Mouse (Mus musculus) retina, embryonic 14.5 days (tissue): ENCODE measurements around the gene Fhit.

ENCODE experiments used
- DNase-seq: peaks from one replicate; pipeline ENCODE4 v3.0.0-alpha.2; 2015; ENCODE audit warnings: low spot score

Gene Fhit

DNA sequence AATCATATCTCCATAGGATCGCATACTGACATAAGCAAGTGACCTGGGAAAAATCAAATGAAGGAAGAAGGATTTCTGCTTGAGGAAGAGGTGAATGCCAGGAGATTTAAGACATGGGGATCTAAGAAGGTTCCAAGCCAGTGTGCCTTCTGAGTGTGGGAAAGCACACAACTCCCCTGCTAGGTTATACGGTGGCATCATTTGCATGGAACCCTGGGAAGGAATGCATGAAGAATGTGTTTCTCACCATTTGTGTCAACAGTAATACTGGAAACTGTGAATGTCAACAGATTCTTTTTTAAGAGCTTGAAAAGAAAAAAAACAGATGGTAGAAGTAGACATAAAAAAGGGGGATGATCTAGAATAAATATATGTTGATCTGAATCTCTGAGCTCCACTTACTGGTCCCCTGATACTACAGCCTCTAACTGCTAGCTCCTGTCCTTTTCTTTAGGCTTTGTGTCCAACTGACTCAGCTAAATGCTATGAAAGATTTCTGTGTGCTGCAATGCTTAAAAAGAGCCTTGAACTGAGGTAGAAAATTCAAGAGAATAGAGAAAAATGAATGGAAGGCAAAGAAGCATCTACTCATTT lies 1473.1 kb downstream of the Fhit start:
- no peak for DNase-seq

- DNase-seq = no peak
Observed at GRCm38 (mm10) chr14:9684362-9684761, 1477.5 kb downstream of the Fhit start.

GRCm38 (mm10) chr14:9672728-9673127 lies 1489.1 kb downstream of the Fhit start:
- DNase-seq = no peak

- no peak for DNase-seq
Observed at GRCm38 (mm10) chr14:9671776-9672175, 1490.1 kb downstream of the Fhit start.

GRCm38 (mm10) chr14:9669766-9670165 lies 1492.1 kb downstream of the Fhit start:
- DNase-seq = no peak

DNA sequence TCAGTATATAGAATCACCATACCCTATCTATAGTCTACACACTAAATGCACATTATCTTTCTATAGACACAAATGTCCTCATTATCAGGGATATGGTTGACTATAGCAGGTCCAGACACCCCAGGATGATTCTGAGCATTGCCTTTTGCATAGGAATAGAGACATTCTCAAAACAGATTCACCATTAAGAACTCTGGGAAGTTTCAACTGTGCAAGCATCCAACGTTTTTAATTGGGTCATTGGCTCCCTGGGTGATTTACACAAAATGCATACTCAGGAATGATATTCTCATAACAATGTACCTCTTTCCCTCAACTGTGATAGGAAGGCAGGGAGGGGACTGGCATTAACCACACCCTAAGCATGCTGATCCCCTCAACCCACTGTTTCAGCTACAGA lies 1503.4 kb downstream of the Fhit start:
- DNase-seq = no peak

DNA sequence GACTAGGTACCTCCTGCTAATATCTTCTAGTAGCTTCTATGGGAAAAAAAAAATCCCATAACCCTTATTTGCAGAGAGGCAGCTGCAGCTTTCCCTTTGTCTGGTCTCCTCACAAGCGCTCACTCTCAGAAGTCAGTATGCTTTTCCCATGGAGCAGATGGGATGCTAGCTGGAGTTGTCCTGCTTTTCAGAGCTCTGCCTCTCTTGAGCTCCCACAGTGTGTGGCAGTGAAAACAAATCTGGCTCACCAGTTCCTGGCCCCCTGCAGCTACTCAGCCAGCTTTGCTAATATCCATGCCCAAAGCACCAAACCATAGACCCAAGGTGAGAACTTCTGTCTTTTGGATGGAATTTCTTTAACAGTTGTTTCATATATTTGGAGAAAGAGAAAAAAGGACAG lies 1510.4 kb downstream of the Fhit start:
- DNase-seq = no peak

GRCm38 (mm10) chr14:9648416-9648815 lies 1513.4 kb downstream of the Fhit start:
- no peak for DNase-seq

GRCm38 (mm10) chr14:9646233-9646632 lies 1515.6 kb downstream of the Fhit start:
- DNase-seq = no peak

DNA sequence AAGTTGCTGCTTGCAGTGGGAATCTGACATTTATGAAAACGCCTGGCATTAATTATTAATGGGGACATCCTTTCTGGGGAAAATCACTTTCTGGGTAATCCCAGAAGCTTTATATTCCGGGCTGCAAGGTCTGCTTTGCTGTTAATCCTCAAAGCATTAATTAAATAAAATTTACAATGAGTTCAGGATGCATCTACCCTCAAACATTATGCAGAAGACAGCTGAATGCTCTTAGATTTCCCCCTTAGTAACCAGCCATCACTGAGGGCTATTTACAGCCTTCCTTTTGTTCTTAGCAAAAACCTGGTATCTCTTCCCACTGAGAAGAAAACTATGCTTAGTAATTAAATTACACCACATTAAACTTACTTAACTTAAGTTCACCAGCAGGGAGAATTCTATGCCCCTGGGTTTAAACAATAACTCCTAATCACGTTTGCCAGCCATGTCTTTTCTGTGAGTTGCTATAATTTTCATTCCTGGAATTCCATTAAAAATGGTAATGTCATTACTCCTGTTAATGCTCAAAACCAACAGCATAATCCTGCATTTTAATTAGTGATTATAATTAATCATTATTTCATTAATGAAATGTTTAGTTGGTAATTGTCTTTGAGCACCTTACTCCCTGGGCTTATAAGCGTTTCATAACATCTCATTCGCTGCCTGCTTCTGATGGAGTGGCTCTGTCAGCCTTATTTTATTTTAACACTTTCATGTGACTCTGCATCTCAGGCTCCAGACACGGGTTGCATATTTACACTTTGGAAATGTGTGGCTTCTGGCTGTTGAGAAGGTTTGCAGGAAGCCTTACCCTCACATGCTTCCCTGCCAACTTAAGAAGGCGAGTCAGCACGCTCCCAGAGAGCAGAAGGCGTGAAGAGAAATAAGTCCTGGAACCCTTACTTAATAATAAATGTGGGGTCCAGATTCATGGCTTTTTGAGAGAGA lies 1517.3 kb downstream of the Fhit start:
- DNase-seq = peak; percentile 30

GRCm38 (mm10) chr14:9643700-9644099 lies 1518.1 kb downstream of the Fhit start:
- peak; percentile 27 for DNase-seq

- DNase-seq = no peak
Observed at GRCm38 (mm10) chr14:9642628-9643027, 1519.2 kb downstream of the Fhit start.

GRCm38 (mm10) chr14:9642068-9642467 lies 1519.8 kb downstream of the Fhit start:
- DNase-seq = no peak

DNA sequence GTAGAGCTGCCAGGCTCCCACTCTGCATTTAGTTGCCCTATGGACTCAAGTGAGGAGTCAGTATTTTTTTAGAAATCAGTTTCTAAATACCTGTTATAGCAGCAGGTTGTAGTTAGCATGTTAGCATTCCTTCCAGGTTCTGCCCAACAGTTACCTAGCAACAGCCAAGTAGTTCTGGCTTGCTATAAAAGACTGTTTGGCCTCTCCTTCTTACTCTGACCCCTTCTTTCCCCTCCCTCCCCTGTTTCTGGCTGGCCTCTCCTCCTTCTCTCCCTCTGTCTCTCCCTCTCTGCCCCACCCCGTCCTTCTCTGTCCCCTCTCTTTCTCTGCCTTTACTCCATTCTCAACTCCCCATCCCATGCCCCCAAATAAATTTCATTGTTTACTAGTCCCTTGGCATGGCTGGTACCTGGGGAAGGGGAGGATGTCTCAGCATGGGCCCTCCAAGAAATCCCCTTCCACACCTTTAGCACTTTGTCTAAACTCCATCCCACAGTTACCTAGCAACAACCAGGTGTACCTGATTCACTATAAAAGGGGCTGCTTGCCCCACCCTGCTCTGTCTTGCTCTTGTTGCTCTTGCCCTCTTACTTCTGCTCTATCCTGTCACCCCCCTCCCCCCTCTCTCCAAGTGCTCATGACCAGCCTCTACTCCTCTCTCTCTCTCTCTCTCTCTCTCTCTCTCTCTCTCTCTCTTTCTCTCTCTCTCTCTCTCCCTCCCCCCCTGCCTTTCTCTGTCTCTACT lies 1527.4 kb downstream of the Fhit start:
- no peak for DNase-seq

GRCm38 (mm10) chr14:9632537-9632936 lies 1529.3 kb downstream of the Fhit start:
- no peak for DNase-seq

DNA sequence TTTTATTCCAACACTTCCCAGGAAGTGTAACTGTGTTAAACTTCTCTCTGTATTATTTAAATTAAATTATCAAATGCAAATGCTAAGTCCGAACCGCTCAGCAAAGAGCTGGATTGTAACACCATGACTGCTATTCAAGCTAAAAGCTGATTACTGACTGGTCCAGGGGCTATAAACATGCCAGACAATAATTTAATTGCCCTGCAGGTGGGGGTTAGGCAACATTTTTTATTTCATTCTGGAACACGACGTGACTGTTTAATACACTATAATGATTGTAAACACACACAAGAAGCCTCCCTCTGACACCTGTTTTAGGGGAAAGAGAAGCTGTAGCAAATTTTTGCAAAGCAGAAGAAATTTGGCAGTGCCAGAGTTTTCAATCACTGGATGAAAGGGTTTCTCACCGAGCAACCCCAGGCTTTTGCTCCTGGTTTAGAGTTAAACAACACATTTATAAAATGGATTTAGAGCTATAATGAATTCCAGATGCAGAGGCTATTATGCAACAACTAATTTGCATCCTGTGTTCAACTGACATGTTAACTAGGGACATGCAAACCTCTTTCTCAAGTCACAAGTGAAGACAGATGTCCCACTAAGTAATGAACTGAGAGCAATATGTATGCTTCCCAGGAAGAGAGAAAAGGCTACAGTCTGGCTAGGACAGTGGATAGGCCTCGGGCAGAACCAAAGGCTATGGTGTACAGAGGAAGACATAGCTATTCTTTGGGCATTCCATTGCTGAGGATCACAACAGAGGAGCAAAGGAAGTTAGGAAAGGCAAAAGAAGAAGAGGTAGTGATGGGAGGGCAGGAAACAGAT lies 1538.4 kb downstream of the Fhit start:
- no peak for DNase-seq

DNA sequence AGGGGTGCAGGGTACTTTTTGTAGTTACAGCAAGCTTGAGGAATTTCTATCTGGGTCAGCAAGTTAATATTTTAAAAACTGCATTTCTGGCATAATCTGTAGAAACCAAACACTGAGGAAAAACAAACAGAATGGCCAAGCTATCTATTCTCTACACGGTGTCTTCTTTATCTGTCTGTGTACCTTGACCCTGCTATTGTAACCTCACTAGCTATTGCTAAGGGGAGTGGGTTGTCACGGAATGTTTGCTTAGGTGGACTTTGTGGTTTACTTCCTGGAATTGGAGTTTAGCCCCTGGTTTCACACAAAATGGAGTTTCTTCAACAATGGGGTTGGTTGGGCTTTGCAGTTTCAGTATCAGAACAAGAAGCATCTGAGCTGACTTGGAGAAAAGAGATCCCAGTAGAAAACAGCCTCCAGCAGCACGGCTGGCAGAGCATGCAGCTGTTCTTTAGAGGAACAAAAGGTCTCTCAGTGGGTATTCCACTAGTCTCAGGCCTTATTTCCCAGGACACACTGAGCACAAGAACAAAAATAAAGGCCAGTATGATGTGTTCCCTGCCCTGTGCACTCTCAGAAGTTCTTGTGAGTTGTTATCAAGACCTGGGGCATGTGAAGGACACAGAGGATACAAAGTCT lies 1540.8 kb downstream of the Fhit start:
- peak; percentile 43 for DNase-seq

DNA sequence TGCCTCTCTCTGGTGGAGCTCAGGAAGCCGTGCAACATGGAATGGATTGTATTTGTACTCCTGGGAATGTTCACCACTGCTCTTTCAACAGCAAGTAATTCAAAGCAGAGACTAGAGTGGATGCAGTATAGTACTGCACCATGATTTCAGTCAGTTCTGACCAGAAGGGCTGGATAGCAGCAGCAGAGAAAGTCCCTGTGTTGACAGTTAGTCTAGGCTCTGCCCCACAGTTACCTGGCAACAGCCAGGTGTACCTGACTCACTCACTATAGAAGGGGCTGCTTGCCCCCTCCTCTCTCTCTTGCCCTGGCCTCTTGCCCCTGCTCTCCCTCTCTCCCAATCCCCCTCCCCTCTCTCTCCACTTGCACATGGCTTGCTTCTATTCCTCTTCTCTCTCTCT lies 1542.0 kb downstream of the Fhit start:
- DNase-seq = no peak

DNA sequence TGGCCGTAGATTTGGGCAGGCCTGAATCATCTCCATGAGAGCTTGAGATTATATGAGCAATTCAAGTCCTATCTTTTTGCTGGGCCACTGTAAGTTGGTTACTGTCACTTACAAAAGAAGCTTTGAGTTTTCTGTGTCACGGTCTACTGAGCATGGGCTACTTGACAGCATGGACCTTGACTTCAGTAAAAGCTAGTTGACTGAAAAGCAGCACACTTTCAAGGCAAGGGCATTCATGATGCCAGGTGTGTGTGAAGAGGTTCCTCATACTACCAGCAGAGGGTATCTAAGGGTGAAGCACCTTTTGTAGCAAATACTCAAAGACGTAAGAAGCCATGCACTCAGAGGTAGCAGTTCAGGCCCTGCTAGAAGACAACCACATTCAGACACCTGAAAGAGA lies 1548.7 kb downstream of the Fhit start:
- DNase-seq = no peak

- no peak for DNase-seq
Observed at GRCm38 (mm10) chr14:9609120-9609519, 1552.7 kb downstream of the Fhit start.

DNA sequence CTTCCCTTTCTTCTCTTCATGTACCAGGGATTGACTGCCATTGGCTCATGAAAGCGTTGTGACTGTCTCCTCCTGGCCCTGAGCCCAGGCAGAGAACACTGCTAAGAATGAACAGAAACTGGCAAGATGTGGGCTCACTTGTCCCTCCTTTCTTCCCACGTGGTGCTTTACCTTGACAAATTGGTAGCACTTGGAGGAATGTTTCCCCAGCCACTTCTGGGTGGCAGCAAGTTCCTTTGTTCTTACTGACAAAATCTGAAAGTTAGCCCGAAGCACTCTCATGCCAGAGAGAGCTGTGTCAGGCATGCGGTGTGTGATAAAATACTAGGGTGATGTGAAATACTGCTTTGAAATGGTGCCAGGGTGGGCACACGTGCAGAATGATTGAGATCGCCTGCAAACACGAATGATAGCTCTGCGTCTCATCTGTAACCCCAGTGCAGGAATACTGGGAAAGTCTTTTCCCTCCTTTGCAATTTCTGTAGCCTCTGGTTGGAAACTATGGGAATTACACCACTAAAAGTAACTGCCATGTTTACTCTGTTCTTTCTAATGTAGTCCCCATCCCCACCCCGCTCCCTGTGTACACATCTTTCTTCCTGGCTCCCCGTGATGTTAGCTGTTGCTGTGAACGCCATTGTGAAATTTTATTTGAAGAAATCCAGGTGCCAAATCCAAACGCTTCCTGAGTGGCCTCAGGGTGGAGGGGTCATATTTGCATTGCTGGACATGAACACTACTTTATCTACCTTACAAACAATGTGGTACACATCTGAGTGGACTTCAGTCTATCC lies 1555.1 kb downstream of the Fhit start:
- DNase-seq = no peak
